Mouse (Mus musculus) heart, embryonic 11.5 days (tissue): ENCODE results near the gene Relt. TPM values are rescaled to one million over a fixed set of nuclear protein-coding genes. Genes with fewer than 3 reads are reported as not detected.

Experiments used
- ATAC-seq: fragments of 200-750 bp; cut with Nextera tagmentation; replicated peaks from 2 replicates; pipeline ENCODE4 v1.8.0; 2017; ENCODE audit warnings: moderate library complexity; ENCODE audit not compliant: insufficient number of reproducible peaks, low FRiP score, low TSS enrichment
- H3K27ac ChIP-seq: fragments of 300-500 bp; sonication (generic); 2 replicates; pipeline ENCODE4 v1.5.1; 2014; ENCODE audit warnings: mild to moderate bottlenecking, low read depth, low read length
- H3K27me3 ChIP-seq: fragments of 300-500 bp; sonication (generic); 2 replicates; pipeline ENCODE4 v1.6.1; 2014; ENCODE audit warnings: mild to moderate bottlenecking, low read length, mixed read lengths; ENCODE audit not compliant: control insufficient read depth, insufficient read depth
- H3K36me3 ChIP-seq: fragments of 300-500 bp; sonication (generic); 2 replicates; pipeline ENCODE4 v1.6.1; 2014; ENCODE audit warnings: mild to moderate bottlenecking, low read length, moderate library complexity, mixed read lengths; ENCODE audit not compliant: control insufficient read depth, insufficient read depth
- H3K4me1 ChIP-seq: fragments of 300-500 bp; sonication (generic); 2 replicates; pipeline ENCODE4 v1.6.1; 2014; ENCODE audit warnings: low read length; ENCODE audit not compliant: control insufficient read depth, insufficient read depth
- H3K4me2 ChIP-seq: fragments of 300-500 bp; sonication (generic); 2 replicates; pipeline ENCODE4 v1.6.1; 2014; ENCODE audit warnings: mild to moderate bottlenecking, moderate library complexity
- H3K4me3 ChIP-seq: fragments of 300-500 bp; sonication (generic); 2 replicates; pipeline ENCODE4 v1.5.1; 2014; ENCODE audit warnings: low read depth, low read length
- H3K9ac ChIP-seq: fragments of 300-500 bp; sonication (generic); 2 replicates; pipeline ENCODE4 v1.6.1; 2014; ENCODE audit warnings: mild to moderate bottlenecking, low read depth, low read length, moderate library complexity
- H3K9me3 ChIP-seq: fragments of 300-500 bp; sonication (generic); replicated peaks from 2 replicates; pipeline ENCODE4 v1.6.1; 2016; ENCODE audit warnings: low read length; ENCODE audit not compliant: control insufficient read depth
- WGBS: fragments of 180-500 bp; shearing (Covaris S2); extraction: QIAGEN DNeasy Blood & Tissue Kit; methylation state at CpG from one replicate; pipeline ENCODE4 v1.1.7; 2014; ENCODE audit not compliant: insufficient replicate concordance; 5-methylcytosine and 5-hydroxymethylcytosine counted together
- polyA plus RNA-seq: library from polyadenylated mRNA; unstranded; fragments of >200 nt; fragmentation: Nextera tagmentation; extraction: Ambion mirVana; gene quantifications from 2 replicates; pipeline ENCODE4 v1.2.1, GENCODE M21; 2014

Relt gene
- polyA plus RNA-seq, 1 experiment from 2014 or later = 2.3 TPM

- Histone ChIP-seq H3K27me3 (no peaks in the 10 kb centered on the region), H3K9ac (no peak overlapping the region), H3K4me2 (no peak overlapping the region), H3K27ac (no peak overlapping the region), H3K36me3 (peaks cover 40% of the 10 kb centered on the region), H3K4me3 (no peak overlapping the region), H3K9me3 (no peaks in the 10 kb centered on the region), H3K4me1 (peaks cover 2% of the 10 kb centered on the region; the same call in 1 of the 2 replicates)
- ATAC-seq = no peak
- WGBS = 87% methylated on average over 4 of the region's 4 CpGs
These were observed 18.7 kb upstream of the Relt start for GRCm38 (mm10) chr7:100881950-100882349.

- H3K4me2 ChIP-seq = no peak overlapping the region
- ATAC-seq = no peak
- H3K4me1 ChIP-seq = peaks cover 2% of the 10 kb centered on the region; the same call in 1 of the 2 replicates
- no peaks in the 10 kb centered on the region for H3K9me3 ChIP-seq
- H3K27ac ChIP-seq = no peak overlapping the region
- WGBS = 84% methylated on average over 9 of the region's 9 CpGs
- no peaks in the 10 kb centered on the region for H3K27me3 ChIP-seq
- H3K36me3 ChIP-seq = peaks cover 41% of the 10 kb centered on the region
- H3K4me3 ChIP-seq = no peak overlapping the region
- H3K9ac ChIP-seq = no peak overlapping the region
These were observed 18.3 kb upstream of the Relt start for GRCm38 (mm10) chr7:100881531-100881930.

- no peak overlapping the region for H3K27ac ChIP-seq
- no peak for ATAC-seq
- WGBS = 21% methylated on average over 20 of the region's 20 CpGs
These were observed 16.3 kb upstream of the Relt start for GRCm38 (mm10) chr7:100879595-100879994.

GRCm38 (mm10) chr7:100876771-100877170 is 13.5 kb upstream of the Relt start:
- Histone ChIP-seq H3K36me3 (peaks cover 46% of the 10 kb centered on the region), H3K4me1 (peaks cover 2% of the 10 kb centered on the region), H3K4me3 (no peak overlapping the region), H3K27ac (no peak overlapping the region), H3K9me3 (no peaks in the 10 kb centered on the region), H3K9ac (no peak overlapping the region), H3K27me3 (no peaks in the 10 kb centered on the region), H3K4me2 (no peak overlapping the region)
- WGBS = 79% methylated on average over 9 of the region's 9 CpGs
- ATAC-seq = no peak

More at GRCm38 (mm10) chr7:100879595-100879994, 16.3 kb upstream of the Relt start:
- Histone ChIP-seq H3K9me3 (no peaks in the 10 kb centered on the region), H3K36me3 (peaks cover 39% of the 10 kb centered on the region), H3K9ac (no peak overlapping the region), H3K4me2 (peak overlapping the region; percentile 12; the same call in 1 of the 2 replicates), H3K4me1 (peaks cover 2% of the 10 kb centered on the region; the same call in 1 of the 2 replicates), H3K4me3 (no peak overlapping the region), H3K27me3 (no peaks in the 10 kb centered on the region)

- Histone ChIP-seq H3K27ac (peak overlapping the region; percentile 70), H3K36me3 (peaks cover 44% of the 10 kb centered on the region), H3K9me3 (no peaks in the 10 kb centered on the region), H3K27me3 (no peaks in the 10 kb centered on the region), H3K9ac (no peak overlapping the region), H3K4me1 (peaks cover 2% of the 10 kb centered on the region), H3K4me3 (no peak overlapping the region), H3K4me2 (no peak overlapping the region)
- ATAC-seq = no peak
- WGBS = 89% methylated on average over 13 of the region's 13 CpGs
These were observed 13.0 kb upstream of the Relt start for GRCm38 (mm10) chr7:100876293-100876692.

- H3K4me1 ChIP-seq = peaks cover 2% of the 10 kb centered on the region
- 67% methylated on average over 1 of the region's 1 CpGs for WGBS
- peak overlapping the region; percentile 77 for H3K27ac ChIP-seq
- H3K9ac ChIP-seq = no peak overlapping the region
- H3K9me3 ChIP-seq = no peaks in the 10 kb centered on the region
- ATAC-seq = no peak
- no peak overlapping the region for H3K4me3 ChIP-seq
- no peaks in the 10 kb centered on the region for H3K27me3 ChIP-seq
- peaks cover 41% of the 10 kb centered on the region for H3K36me3 ChIP-seq
- no peak overlapping the region for H3K4me2 ChIP-seq
These were observed 12.6 kb upstream of the Relt start for GRCm38 (mm10) chr7:100875822-100876221.

- no peak for ATAC-seq
- Histone ChIP-seq H3K36me3 (peaks cover 24% of the 10 kb centered on the region), H3K4me1 (peaks cover 8% of the 10 kb centered on the region)
These were observed 10.0 kb upstream of the Relt start for GRCm38 (mm10) chr7:100873197-100873596.

GRCm38 (mm10) chr7:100871892-100872291 is 8.6 kb upstream of the Relt start:
- H3K9me3 ChIP-seq = no peaks in the 10 kb centered on the region
- H3K9ac ChIP-seq = no peak overlapping the region
- ATAC-seq = no peak
- H3K27me3 ChIP-seq = no peaks in the 10 kb centered on the region
- WGBS = 65% methylated on average over 5 of the region's 5 CpGs
- H3K27ac ChIP-seq = no peak overlapping the region
- peaks cover 8% of the 10 kb centered on the region for H3K4me1 ChIP-seq
- H3K4me3 ChIP-seq = no peak overlapping the region
- H3K4me2 ChIP-seq = no peak overlapping the region
- peaks cover 20% of the 10 kb centered on the region for H3K36me3 ChIP-seq

More at GRCm38 (mm10) chr7:100873197-100873596, 10.0 kb upstream of the Relt start:
- H3K27ac ChIP-seq = no peak overlapping the region
- 84% methylated on average over 13 of the region's 13 CpGs for WGBS
- H3K9me3 ChIP-seq = no peaks in the 10 kb centered on the region
- no peak overlapping the region for H3K9ac ChIP-seq
- H3K4me2 ChIP-seq = no peak overlapping the region
- no peak overlapping the region for H3K4me3 ChIP-seq
- no peaks in the 10 kb centered on the region for H3K27me3 ChIP-seq

GRCm38 (mm10) chr7:100871355-100871754 is 8.1 kb upstream of the Relt start:
- Histone ChIP-seq H3K9ac (no peak overlapping the region), H3K4me1 (peaks cover 8% of the 10 kb centered on the region), H3K4me2 (no peak overlapping the region), H3K27ac (no peak overlapping the region), H3K4me3 (no peak overlapping the region), H3K9me3 (no peaks in the 10 kb centered on the region), H3K36me3 (peaks cover 18% of the 10 kb centered on the region), H3K27me3 (no peaks in the 10 kb centered on the region)
- WGBS = 83% methylated on average over 4 of the region's 4 CpGs
- no peak for ATAC-seq
